Mouse (Mus musculus): ENCODE results near the gene Unc93a2.
"Not testable (repeated sequence)": the region's sequence is repeated elsewhere in the genome, so short reads cannot be mapped to it uniquely, and the experiment has no call there.

DNA sequence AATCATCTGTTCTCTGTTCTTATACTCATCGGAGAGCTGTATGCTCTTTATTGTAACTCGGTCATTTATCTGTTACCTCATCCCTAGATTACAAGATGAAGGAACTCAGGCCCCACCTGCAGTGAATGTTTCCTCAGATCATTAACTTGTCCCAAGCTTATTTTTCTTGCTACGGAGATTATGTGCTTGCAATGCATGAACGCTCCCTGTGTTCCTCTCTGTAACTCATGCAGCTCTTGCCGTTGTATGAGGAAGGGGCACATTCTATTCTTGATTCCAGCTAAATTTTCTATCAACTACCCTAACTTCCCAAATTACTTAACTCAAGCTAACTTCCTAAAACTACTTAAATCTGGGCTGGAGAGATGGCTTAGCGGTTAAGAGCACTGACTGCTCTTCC lies 14.5 kb upstream of the Unc93a2 start:
- TF ChIP-seq CTCF (conservative IDR thresholded peaks at IDR 0.05; ENCODE audit: low read length); NANOG (IDR thresholded peaks at IDR 0.05; ENCODE audit: borderline replicate concordance, low read length): not testable (repeated sequence)
